Mouse (Mus musculus) forebrain, embryonic 15.5 days (tissue): ENCODE data around the gene Insm1. TPM values are rescaled to one million over a fixed set of nuclear protein-coding genes. Genes with fewer than 3 reads are reported as not detected.

Experiments
- ATAC-seq: fragments of 200-750 bp; cut with Nextera tagmentation; replicated peaks from 2 replicates; pipeline ENCODE4 v1.8.0; 2017; ENCODE audit warnings: mild to moderate bottlenecking, moderate TSS enrichment, moderate library complexity
- H3K27ac ChIP-seq: fragments of 300-500 bp; sonication (generic); replicated peaks from 2 replicates; pipeline ENCODE4 v1.5.1; 2015; ENCODE audit warnings: mild to moderate bottlenecking, inconsistent platforms
- H3K27me3 ChIP-seq: fragments of 300-500 bp; sonication (generic); 2 replicates; pipeline ENCODE4 v1.6.1; 2015; ENCODE audit warnings: inconsistent platforms
- H3K36me3 ChIP-seq: fragments of 300-500 bp; sonication (generic); 2 replicates; pipeline ENCODE4 v1.6.1; 2015; ENCODE audit warnings: mild to moderate bottlenecking, inconsistent platforms
- H3K4me1 ChIP-seq: fragments of 300-500 bp; sonication (generic); 2 replicates; pipeline ENCODE4 v1.6.1; 2015; ENCODE audit warnings: inconsistent platforms
- H3K4me2 ChIP-seq: fragments of 300-500 bp; sonication (generic); replicated peaks from 2 replicates; pipeline ENCODE4 v1.6.1; 2015; ENCODE audit warnings: mild to moderate bottlenecking, inconsistent platforms
- H3K4me3 ChIP-seq: fragments of 300-500 bp; sonication (generic); 2 replicates; pipeline ENCODE4 v1.5.1; 2015; ENCODE audit warnings: mild to moderate bottlenecking, inconsistent platforms
- H3K9ac ChIP-seq: fragments of 300-500 bp; sonication (generic); replicated peaks from 2 replicates; pipeline ENCODE4 v1.6.1; 2015; ENCODE audit warnings: mild to moderate bottlenecking, inconsistent platforms
- H3K9me3 ChIP-seq: fragments of 300-500 bp; sonication (generic); 2 replicates; pipeline ENCODE4 v1.6.1; 2016; ENCODE audit warnings: inconsistent platforms
- WGBS: fragments of 180-500 bp; shearing (Covaris S2); methylation state at CpG from one replicate; pipeline ENCODE4 v1.1.7; 2015; ENCODE audit warnings: mixed read lengths; 5-methylcytosine and 5-hydroxymethylcytosine counted together
- polyA plus RNA-seq: library from polyadenylated mRNA; unstranded; fragments of >200 nt; fragmentation: Nextera tagmentation; extraction: Ambion mirVana; gene quantifications from 2 replicates; pipeline ENCODE4 v1.2.1, GENCODE M21; 2015

Gene Insm1
- 13.5 and 15.6 TPM in 2 replicates for polyA plus RNA-seq

DNA sequence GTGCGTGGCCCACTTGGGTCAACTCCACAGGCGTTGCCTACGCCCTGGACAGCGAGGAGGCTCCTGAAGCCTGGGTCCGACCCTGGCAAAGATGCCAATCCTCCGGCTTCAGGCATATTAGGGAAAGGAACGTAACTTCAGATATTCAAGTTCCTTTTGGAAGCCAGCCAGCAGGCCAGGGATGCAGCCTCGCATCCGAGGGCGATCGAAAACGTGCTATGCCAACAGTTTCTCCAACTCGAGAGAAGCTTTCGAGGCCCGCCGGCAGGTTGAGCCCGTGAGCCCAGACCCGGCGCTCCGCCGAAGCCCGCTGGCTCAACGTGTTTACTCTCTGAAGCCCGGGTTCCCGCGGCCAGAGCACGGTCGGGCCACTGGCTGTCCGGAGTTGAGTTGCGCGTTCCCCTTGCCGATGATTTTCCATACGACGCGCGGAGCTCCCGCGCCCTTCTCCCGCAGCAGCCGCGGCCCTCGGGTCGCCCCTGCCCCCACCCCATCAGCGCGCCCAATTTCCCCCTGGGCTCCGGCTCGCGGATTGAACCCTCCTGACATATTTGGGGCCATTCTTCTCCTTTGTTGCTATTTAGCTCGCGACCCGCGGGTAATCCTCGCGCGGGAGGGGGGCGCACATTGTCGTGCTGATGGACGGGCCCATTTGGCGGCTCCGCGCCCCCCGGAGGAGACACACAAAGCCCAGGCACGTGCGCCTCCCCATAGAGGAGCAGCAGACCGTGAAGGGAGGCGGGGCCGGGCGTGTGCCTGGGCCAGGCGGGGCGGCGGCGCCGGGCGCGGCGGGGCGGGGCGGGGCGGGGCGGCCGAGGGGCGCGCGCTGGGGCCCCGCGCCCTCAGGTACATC lies at the start of gene Insm1:
Gene Insm1 (plus strand): TSS at position 846 of the 853 bp plus-strand sequence.
- Histone ChIP-seq H3K9me3 (no peaks in the 10 kb centered on the region), H3K9ac (peak within 1 kb of the TSS; percentile 95), H3K4me2 (peak within 1 kb of the TSS; percentile 89), H3K4me1 (peaks cover 63% of the 10 kb centered on the region), H3K4me3 (peak within 1 kb of the TSS; percentile 97), H3K36me3 (no peaks in the 10 kb centered on the region), H3K27me3 (no peaks in the 10 kb centered on the region), H3K27ac (peak within 1 kb of the TSS; percentile 99)
- under 1% methylated on average over 82 of the region's 86 CpGs for WGBS
- peak; percentile 66 for ATAC-seq

DNA sequence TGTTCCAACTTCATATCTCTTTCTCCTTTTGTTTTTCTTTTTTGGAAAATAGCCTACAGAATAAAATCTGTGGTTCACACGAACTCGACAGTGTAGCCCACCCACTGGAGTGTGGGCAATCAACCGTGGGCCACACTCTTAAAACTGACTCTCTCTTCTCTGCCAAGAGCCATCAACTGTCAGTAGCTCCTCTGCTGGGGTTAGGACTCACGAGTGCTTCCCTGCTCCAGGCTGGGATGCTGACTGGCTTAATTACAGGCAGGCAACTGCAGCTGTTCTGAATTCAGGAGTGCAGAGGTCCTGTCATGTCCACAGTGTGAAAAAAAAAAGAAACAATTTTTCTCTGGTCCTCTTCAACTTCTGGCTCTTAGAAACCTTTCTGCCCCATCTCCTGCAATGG lies 49.6 kb upstream of the Insm1 start:
- 19% methylated on average over 4 of the region's 4 CpGs for WGBS
- Histone ChIP-seq H3K9me3 (no peaks in the 10 kb centered on the region), H3K4me3 (no peak overlapping the region), H3K4me2 (no peak overlapping the region), H3K36me3 (no peaks in the 10 kb centered on the region), H3K27me3 (no peaks in the 10 kb centered on the region), H3K9ac (no peak overlapping the region), H3K27ac (no peak overlapping the region), H3K4me1 (peaks cover 30% of the 10 kb centered on the region)
- no peak for ATAC-seq

GRCm38 (mm10) chr2:146174173-146174572 lies 47.5 kb upstream of the Insm1 start:
- 61% methylated on average over 7 of the region's 7 CpGs for WGBS
- Histone ChIP-seq H3K36me3 (no peaks in the 10 kb centered on the region), H3K9me3 (no peaks in the 10 kb centered on the region), H3K9ac (no peak overlapping the region), H3K27ac (peak overlapping the region; percentile 33), H3K4me1 (peaks cover 15% of the 10 kb centered on the region; the same call in 1 of the 2 replicates), H3K27me3 (no peaks in the 10 kb centered on the region), H3K4me3 (no peak overlapping the region), H3K4me2 (no peak overlapping the region)
- ATAC-seq = peak; percentile 93

DNA sequence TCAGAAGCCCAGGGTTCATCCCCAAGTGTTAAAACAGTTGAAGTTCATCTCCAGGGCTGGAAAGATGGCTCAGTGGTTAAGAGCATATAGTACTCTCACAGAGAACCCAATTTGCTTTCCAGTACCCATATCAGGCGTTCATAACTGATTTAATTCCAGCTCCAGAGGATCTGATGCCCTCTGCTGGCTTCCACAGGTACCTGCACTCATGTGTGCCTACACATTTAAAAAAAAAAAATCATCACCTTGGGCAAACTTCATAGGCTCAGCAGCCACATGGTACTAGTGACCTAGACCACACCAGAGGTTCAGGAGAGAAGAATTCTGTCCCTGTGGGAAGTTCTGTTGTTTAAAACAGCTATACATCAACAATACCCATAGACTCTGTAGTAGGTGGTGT lies 43.0 kb upstream of the Insm1 start:
- Histone ChIP-seq H3K9ac (no peak overlapping the region), H3K27ac (no peak overlapping the region), H3K4me2 (no peak overlapping the region), H3K36me3 (no peaks in the 10 kb centered on the region), H3K27me3 (no peaks in the 10 kb centered on the region), H3K9me3 (no peaks in the 10 kb centered on the region), H3K4me1 (peaks cover 14% of the 10 kb centered on the region), H3K4me3 (no peak overlapping the region)
- 79% methylated on average over 1 of the region's 1 CpGs for WGBS
- no peak for ATAC-seq

- Histone ChIP-seq H3K4me2 (0 out of 2 replicates have a peak overlapping the region, but pooled peaks have one; percentile 1), H3K36me3 (no peaks in the 10 kb centered on the region), H3K9ac (no peak overlapping the region), H3K4me1 (peaks cover 20% of the 10 kb centered on the region), H3K9me3 (no peaks in the 10 kb centered on the region), H3K27ac (peak overlapping the region; percentile 32), H3K27me3 (no peaks in the 10 kb centered on the region), H3K4me3 (no peak overlapping the region)
- peak; percentile 60 for ATAC-seq
- 43% methylated on average over 24 of the region's 24 CpGs for WGBS
Observed at GRCm38 (mm10) chr2:146183830-146184793, 37.6 kb upstream of the Insm1 start.

DNA sequence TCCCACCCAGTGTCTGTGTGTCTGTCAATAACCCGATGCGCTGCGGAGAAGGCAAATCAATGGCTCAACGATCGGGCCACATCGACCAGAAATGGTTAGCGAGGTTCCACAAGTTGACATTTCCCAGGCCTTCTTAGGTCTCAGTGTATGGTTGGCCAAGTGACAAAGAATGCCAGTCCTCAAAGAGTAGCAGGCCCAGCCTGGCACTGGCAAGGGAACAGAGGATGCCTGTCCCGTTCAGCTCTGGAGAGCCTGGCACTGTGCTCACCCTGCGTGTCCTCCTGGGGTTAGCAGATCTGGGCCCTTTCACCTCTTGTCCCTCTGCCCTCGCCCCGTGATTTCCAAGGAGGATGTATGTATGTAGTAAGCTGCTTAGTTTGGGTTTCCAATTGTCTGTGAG lies 25.6 kb upstream of the Insm1 start:
- ATAC-seq = 0 out of 2 replicates have a peak, but pooled peaks have one; percentile 23
- no peak overlapping the region for H3K9ac ChIP-seq
- H3K27ac ChIP-seq = no peak overlapping the region
- H3K4me3 ChIP-seq = no peak overlapping the region
- WGBS = 87% methylated on average over 11 of the region's 11 CpGs
- no peak overlapping the region for H3K4me2 ChIP-seq
- no peaks in the 10 kb centered on the region for H3K36me3 ChIP-seq
- no peaks in the 10 kb centered on the region for H3K9me3 ChIP-seq
- H3K4me1 ChIP-seq = no peaks in the 10 kb centered on the region; the same call in 1 of the 2 replicates
- no peaks in the 10 kb centered on the region for H3K27me3 ChIP-seq

DNA sequence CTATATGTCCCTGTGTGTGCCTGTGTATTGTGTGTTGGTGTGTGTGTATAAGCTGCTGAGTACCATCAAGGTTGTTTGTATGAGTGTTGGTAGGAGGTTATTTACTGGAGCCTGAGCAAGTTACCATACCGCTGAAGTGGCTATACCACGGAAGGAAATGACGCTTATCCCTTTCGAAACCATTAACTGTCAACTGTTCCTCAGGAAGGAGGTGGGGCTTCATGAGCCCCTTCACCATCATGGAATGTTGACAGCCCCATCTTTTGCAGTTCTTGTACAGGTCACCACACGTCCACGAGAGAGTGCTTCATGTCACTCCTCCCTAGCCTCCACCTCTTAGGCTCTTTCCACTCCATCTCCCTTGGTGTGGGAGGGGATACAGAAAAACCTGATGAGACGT lies 23.8 kb upstream of the Insm1 start:
- Histone ChIP-seq H3K36me3 (no peaks in the 10 kb centered on the region), H3K27ac (no peak overlapping the region), H3K4me3 (no peak overlapping the region), H3K27me3 (0 out of 2 replicates have a peak, but pooled peaks cover 2% of the 10 kb centered on the region), H3K9ac (no peak overlapping the region), H3K9me3 (no peaks in the 10 kb centered on the region), H3K4me2 (no peak overlapping the region), H3K4me1 (no peaks in the 10 kb centered on the region; the same call in 1 of the 2 replicates)
- ATAC-seq = no peak
- 86% methylated on average over 7 of the region's 7 CpGs for WGBS

GRCm38 (mm10) chr2:146210968-146211367 lies 10.8 kb upstream of the Insm1 start:
- Histone ChIP-seq H3K36me3 (no peaks in the 10 kb centered on the region), H3K4me2 (no peak overlapping the region), H3K27me3 (no peaks in the 10 kb centered on the region), H3K9me3 (no peaks in the 10 kb centered on the region), H3K4me3 (no peak overlapping the region), H3K27ac (no peak overlapping the region), H3K4me1 (peaks cover 17% of the 10 kb centered on the region), H3K9ac (no peak overlapping the region)
- WGBS = 20% methylated on average over 4 of the region's 4 CpGs
- ATAC-seq = no peak

DNA sequence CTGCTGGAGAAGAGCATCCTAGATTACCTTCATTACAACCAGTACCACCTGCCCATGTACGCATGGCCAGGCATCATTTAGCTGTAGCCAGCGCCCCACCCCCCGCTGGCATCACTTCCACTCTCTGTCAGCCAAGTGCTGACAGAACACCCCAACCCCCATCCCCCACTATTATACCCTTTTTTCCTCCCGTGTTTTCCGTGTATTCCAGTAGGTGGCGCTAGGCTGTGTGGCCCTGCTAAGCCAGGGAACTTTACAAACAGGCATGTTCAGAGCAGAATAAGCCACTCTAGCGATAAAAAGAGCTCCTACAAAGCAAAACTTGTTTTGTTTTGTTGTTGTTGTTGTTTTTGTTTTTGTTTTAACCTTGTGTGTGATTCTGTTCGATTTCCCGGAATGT lies 7.0 kb upstream of the Insm1 start:
- no peaks in the 10 kb centered on the region for H3K36me3 ChIP-seq
- H3K27ac ChIP-seq = 0 out of 2 replicates have a peak overlapping the region, but pooled peaks have one; percentile 17
- no peaks in the 10 kb centered on the region for H3K9me3 ChIP-seq
- no peak overlapping the region for H3K9ac ChIP-seq
- 1% methylated on average over 9 of the region's 9 CpGs for WGBS
- H3K27me3 ChIP-seq = no peaks in the 10 kb centered on the region
- peaks cover 51% of the 10 kb centered on the region for H3K4me1 ChIP-seq
- H3K4me2 ChIP-seq = no peak overlapping the region
- peak; percentile 29; the same call in 1 of the 2 replicates for ATAC-seq
- no peak overlapping the region for H3K4me3 ChIP-seq

GRCm38 (mm10) chr2:146216111-146217064 lies 5.3 kb upstream of the Insm1 start:
- no peak for ATAC-seq
- H3K4me1 ChIP-seq = peaks cover 63% of the 10 kb centered on the region
- peak overlapping the region; percentile 87 for H3K27ac ChIP-seq
- no peak overlapping the region for H3K4me2 ChIP-seq
- H3K27me3 ChIP-seq = no peaks in the 10 kb centered on the region
- H3K9me3 ChIP-seq = no peaks in the 10 kb centered on the region
- H3K36me3 ChIP-seq = no peaks in the 10 kb centered on the region
- no peak overlapping the region for H3K4me3 ChIP-seq
- no peak overlapping the region for H3K9ac ChIP-seq
- WGBS = 29% methylated on average over 14 of the region's 14 CpGs
